Comparison of ENCODE assay signal across 22 mouse cellular contexts in genomic region chr1:83970641-83971285, GRCm38 (mm10).
DNase-seq lines count a peak whose midpoint lies in the region; ATAC-seq and TF ChIP-seq lines count a peak whose summit lies in the region.
"Had no signal": no experiment of that assay in that cellular context is flagged by ENCODE, and none has a peak within 500 bp of the region (broad histone marks: within the 10 kb centered on the region; RNA-seq: fewer than 3 reads in every experiment).

No protein-coding gene starts in this region.

- H3K36me3 ChIP-seq in forebrain, embryonic 12.5 days (replicated peaks): no peaks in the 10 kb centered on the region
- no peaks in the 10 kb centered on the region for H3K36me3 ChIP-seq in forebrain, embryonic 10.5 days (replicated peaks)
- H3K36me3 ChIP-seq in midbrain, embryonic 12.5 days: no peaks in the 10 kb centered on the region
- H3K36me3 ChIP-seq in midbrain, embryonic 10.5 days: no peaks in the 10 kb centered on the region
- no peaks in the 10 kb centered on the region for H3K36me3 ChIP-seq in hindbrain, embryonic 14.5 days (replicated peaks; ENCODE audit: control insufficient read depth, insufficient read depth)
- H3K36me3 ChIP-seq in midbrain, postnatal 0 days (ENCODE audit: insufficient read depth, low read length): no peaks in the 10 kb centered on the region
- H3K36me3 ChIP-seq: embryonic facial prominence, embryonic 10.5 days; limb, embryonic 13.5 days; liver, embryonic 12.5 days; neural tube, embryonic 12.5 days; stomach, embryonic 15.5 days had no signal

- no peak overlapping the region for H3K27ac ChIP-seq in forebrain, embryonic 12.5 days
- H3K27ac ChIP-seq in forebrain, embryonic 10.5 days: no peak overlapping the region
- H3K27ac ChIP-seq in midbrain, embryonic 12.5 days (replicated peaks): no peak overlapping the region
- no peak overlapping the region for H3K27ac ChIP-seq in midbrain, embryonic 10.5 days (replicated peaks)
- no peak overlapping the region for H3K27ac ChIP-seq in hindbrain, embryonic 14.5 days
- no peak overlapping the region for H3K27ac ChIP-seq in midbrain, postnatal 0 days (ENCODE audit: low read depth, low read length)
- H3K27ac ChIP-seq: embryonic facial prominence, embryonic 10.5 days; layer of hippocampus, adult 2 months; limb, embryonic 13.5 days; liver, embryonic 12.5 days; neural tube, embryonic 12.5 days; stomach, embryonic 15.5 days had no signal

- no peak overlapping the region for H3K9ac ChIP-seq in forebrain, embryonic 12.5 days
- no peak overlapping the region for H3K9ac ChIP-seq in midbrain, embryonic 12.5 days (replicated peaks)
- no peak overlapping the region for H3K9ac ChIP-seq in hindbrain, embryonic 14.5 days
- H3K9ac ChIP-seq in midbrain, postnatal 0 days (replicated peaks; ENCODE audit: low read length, poor library complexity, severe bottlenecking): no peak overlapping the region
- H3K9ac ChIP-seq: limb, embryonic 13.5 days; liver, embryonic 12.5 days; neural tube, embryonic 12.5 days; stomach, embryonic 15.5 days had no signal

- no peaks in the 10 kb centered on the region for H3K27me3 ChIP-seq in forebrain, embryonic 12.5 days
- H3K27me3 ChIP-seq in forebrain, embryonic 10.5 days (ENCODE audit: poor library complexity, severe bottlenecking): no peaks in the 10 kb centered on the region
- H3K27me3 ChIP-seq in midbrain, embryonic 12.5 days: no peaks in the 10 kb centered on the region
- no peaks in the 10 kb centered on the region for H3K27me3 ChIP-seq in midbrain, embryonic 10.5 days (ENCODE audit: low read depth, poor library complexity, severe bottlenecking)
- H3K27me3 ChIP-seq in hindbrain, embryonic 14.5 days (ENCODE audit: control insufficient read depth, insufficient read depth, low read length): no peaks in the 10 kb centered on the region
- H3K27me3 ChIP-seq in midbrain, postnatal 0 days (ENCODE audit: insufficient read depth, low read length): no peaks in the 10 kb centered on the region
- H3K27me3 ChIP-seq: limb, embryonic 13.5 days; liver, embryonic 12.5 days; neural tube, embryonic 12.5 days; stomach, embryonic 15.5 days had no signal

- 67% methylated on average over 8 of the region's 8 CpGs for WGBS in forebrain, embryonic 12.5 days
- WGBS in forebrain, embryonic 10.5 days: 70% methylated on average over 8 of the region's 8 CpGs
- 45% methylated on average over 8 of the region's 8 CpGs for WGBS in midbrain, embryonic 12.5 days
- WGBS in midbrain, embryonic 10.5 days: 65% methylated on average over 8 of the region's 8 CpGs
- 41% methylated on average over 8 of the region's 8 CpGs for WGBS in hindbrain, embryonic 14.5 days
- 34% methylated on average over 8 of the region's 8 CpGs for WGBS in midbrain, postnatal 0 days

- ATAC-seq in forebrain, embryonic 12.5 days (ENCODE audit: low FRiP score): 0 out of 2 replicates have a peak, but pooled peaks have one; percentile 41
- ATAC-seq in midbrain, embryonic 12.5 days (ENCODE audit: low FRiP score, low read depth): peak; percentile 65; the same call in 1 of the 2 replicates
- ATAC-seq in hindbrain, embryonic 14.5 days (ENCODE audit: low FRiP score): peak; percentile 59; the same call in 1 of the 2 replicates
- ATAC-seq in midbrain, postnatal 0 days (ENCODE audit: low FRiP score): no peak
- ATAC-seq: liver, embryonic 12.5 days had no signal

- H3K9me3 ChIP-seq in forebrain, embryonic 12.5 days: no peaks in the 10 kb centered on the region
- no peaks in the 10 kb centered on the region for H3K9me3 ChIP-seq in forebrain, embryonic 10.5 days
- H3K9me3 ChIP-seq in midbrain, embryonic 12.5 days: no peaks in the 10 kb centered on the region
- no peaks in the 10 kb centered on the region for H3K9me3 ChIP-seq in midbrain, embryonic 10.5 days (replicated peaks)
- no peaks in the 10 kb centered on the region for H3K9me3 ChIP-seq in hindbrain, embryonic 14.5 days (ENCODE audit: control insufficient read depth, low read length)
- H3K9me3 ChIP-seq in midbrain, postnatal 0 days (ENCODE audit: low read length): no peaks in the 10 kb centered on the region
- H3K9me3 ChIP-seq: embryonic facial prominence, embryonic 10.5 days; limb, embryonic 13.5 days; liver, embryonic 12.5 days; neural tube, embryonic 12.5 days; stomach, embryonic 15.5 days had no signal

- intact Hi-C loops in left cerebral cortex, postnatal 36 days (cut with DNase I): no loop called here

- no peak for TF ChIP-seq CTCF in midbrain, postnatal 0 days (IDR thresholded peaks at IDR 0.05)

- DNase-seq in forebrain, embryonic 10.5 days (ENCODE audit: extremely low spot score, low spot score): no peak
- DNase-seq in midbrain, embryonic 10.5 days (ENCODE audit: low spot score): no peak
- no peak for DNase-seq in hindbrain, embryonic 14.5 days (ENCODE audit: low spot score)
- peak; percentile 51 for DNase-seq in midbrain, postnatal 0 days (ENCODE audit: low spot score)
- no peak for DNase-seq in left cerebral cortex, postnatal 36 days (ENCODE audit: low spot score in 2 of 2)
- DNase-seq: adrenal gland, postnatal 36 days; cerebellum, adult 11-12 months; kidney, adult 9 months; kidney, postnatal 14 days; lung, adult 18-20 months; lung, postnatal 14 days; right cerebral cortex, adult 18-20 months; right cerebral cortex, postnatal 4 days; thymus, postnatal 25 days had no signal

- H3K4me2 ChIP-seq in forebrain, embryonic 12.5 days: no peak overlapping the region
- H3K4me2 ChIP-seq in midbrain, embryonic 12.5 days (replicated peaks): no peak overlapping the region
- H3K4me2 ChIP-seq in hindbrain, embryonic 14.5 days (replicated peaks): no peak overlapping the region
- H3K4me2 ChIP-seq in midbrain, postnatal 0 days (ENCODE audit: low read depth, low read length, poor library complexity, severe bottlenecking): no peak overlapping the region
- H3K4me2 ChIP-seq: limb, embryonic 13.5 days; liver, embryonic 12.5 days; neural tube, embryonic 12.5 days; stomach, embryonic 15.5 days had no signal

- no peaks in the 10 kb centered on the region for H3K4me1 ChIP-seq in forebrain, embryonic 12.5 days
- H3K4me1 ChIP-seq in forebrain, embryonic 10.5 days: no peaks in the 10 kb centered on the region
- no peaks in the 10 kb centered on the region for H3K4me1 ChIP-seq in midbrain, embryonic 12.5 days
- H3K4me1 ChIP-seq in midbrain, embryonic 10.5 days: no peaks in the 10 kb centered on the region
- H3K4me1 ChIP-seq in hindbrain, embryonic 14.5 days (replicated peaks; ENCODE audit: control insufficient read depth, insufficient read depth, low read length): no peaks in the 10 kb centered on the region
- no peaks in the 10 kb centered on the region for H3K4me1 ChIP-seq in midbrain, postnatal 0 days (ENCODE audit: insufficient read depth, low read length)
- H3K4me1 ChIP-seq: embryonic facial prominence, embryonic 10.5 days; limb, embryonic 13.5 days; liver, embryonic 12.5 days; neural tube, embryonic 12.5 days; stomach, embryonic 15.5 days had no signal

- no peak overlapping the region for H3K4me3 ChIP-seq in forebrain, embryonic 12.5 days (replicated peaks)
- no peak overlapping the region for H3K4me3 ChIP-seq in forebrain, embryonic 10.5 days
- no peak overlapping the region for H3K4me3 ChIP-seq in midbrain, embryonic 12.5 days
- no peak overlapping the region for H3K4me3 ChIP-seq in midbrain, embryonic 10.5 days
- no peak overlapping the region for H3K4me3 ChIP-seq in hindbrain, embryonic 14.5 days (replicated peaks; ENCODE audit: low read length)
- H3K4me3 ChIP-seq in midbrain, postnatal 0 days (ENCODE audit: low read depth, low read length): no peak overlapping the region
- H3K4me3 ChIP-seq: embryonic facial prominence, embryonic 10.5 days; layer of hippocampus, adult 2 months; limb, embryonic 13.5 days; liver, embryonic 12.5 days; neural tube, embryonic 12.5 days; stomach, embryonic 15.5 days had no signal
